Mouse (Mus musculus) hindbrain, embryonic 14.5 days (tissue): ENCODE data around the gene Emx1. TPM values are rescaled to one million over a fixed set of nuclear protein-coding genes. Genes with fewer than 3 reads are reported as not detected.
A peak's percentile ranks its signal among the peaks of the same experiment; 100 is the strongest.

Source experiments
- ATAC-seq: fragments of 200-750 bp; cut with Nextera tagmentation; 2 replicates; pipeline ENCODE4 v1.8.0; 2017; ENCODE audit warnings: moderate number of reproducible peaks, mild to moderate bottlenecking, moderate TSS enrichment, moderate library complexity; ENCODE audit not compliant: low FRiP score
- DNase-seq: peaks from one replicate; pipeline ENCODE4 v3.0.0-alpha.2; 2015; ENCODE audit warnings: low spot score
- H3K27ac ChIP-seq: fragments of 300-500 bp; sonication (generic); 2 replicates; pipeline ENCODE4 v1.5.1; 2014; ENCODE audit warnings: mild to moderate bottlenecking, moderate library complexity
- H3K27me3 ChIP-seq: fragments of 300-500 bp; sonication (generic); 2 replicates; pipeline ENCODE4 v1.6.1; 2014; ENCODE audit warnings: mild to moderate bottlenecking, low read length, mixed read lengths; ENCODE audit not compliant: control insufficient read depth, insufficient read depth
- H3K36me3 ChIP-seq: fragments of 300-500 bp; sonication (generic); replicated peaks from 2 replicates; pipeline ENCODE4 v1.6.1; 2014; ENCODE audit not compliant: control insufficient read depth, insufficient read depth
- H3K4me1 ChIP-seq: fragments of 300-500 bp; sonication (generic); replicated peaks from 2 replicates; pipeline ENCODE4 v1.6.1; 2014; ENCODE audit warnings: antibody characterized with exemption, low read length, mixed read lengths; ENCODE audit not compliant: control insufficient read depth, insufficient read depth
- H3K4me2 ChIP-seq: fragments of 300-500 bp; sonication (generic); replicated peaks from 2 replicates; pipeline ENCODE4 v1.6.1; 2014; ENCODE audit warnings: mild to moderate bottlenecking, moderate library complexity
- H3K4me3 ChIP-seq: fragments of 300-500 bp; sonication (generic); replicated peaks from 2 replicates; pipeline ENCODE4 v1.5.1; 2014; ENCODE audit warnings: mild to moderate bottlenecking, low read length
- H3K9ac ChIP-seq: fragments of 300-500 bp; sonication (generic); 2 replicates; pipeline ENCODE4 v1.6.1; 2014
- H3K9me3 ChIP-seq: fragments of 300-500 bp; sonication (generic); 2 replicates; pipeline ENCODE4 v1.6.1; 2016; ENCODE audit warnings: low read length; ENCODE audit not compliant: control insufficient read depth
- WGBS: fragments of 180-500 bp; shearing (Covaris S2); extraction: QIAGEN DNeasy Blood & Tissue Kit; methylation state at CpG from one replicate; pipeline ENCODE4 v1.1.7; 2014; 5-methylcytosine and 5-hydroxymethylcytosine counted together
- polyA plus RNA-seq: library from polyadenylated mRNA; unstranded; fragments of >200 nt; fragmentation: Nextera tagmentation; extraction: Ambion mirVana; gene quantifications from 2 replicates; pipeline ENCODE4 v1.2.1, GENCODE M21; 2014

The Emx1 gene
- polyA plus RNA-seq, 1 experiment from 2014 or later: not detected

- H3K36me3 ChIP-seq: no peaks in the 10 kb centered on the region
- no peaks in the 10 kb centered on the region for H3K27me3 ChIP-seq
- H3K27ac ChIP-seq: no peak overlapping the region
- no peak overlapping the region for H3K4me2 ChIP-seq
- DNase-seq: no peak
- 35% methylated on average over 5 of the region's 5 CpGs for WGBS
- ATAC-seq: no peak
- H3K4me1 ChIP-seq: peaks cover 6% of the 10 kb centered on the region
- no peak overlapping the region for H3K9ac ChIP-seq
- H3K4me3 ChIP-seq: no peak overlapping the region
- no peaks in the 10 kb centered on the region for H3K9me3 ChIP-seq
Observed at GRCm38 (mm10) chr6:85234796-85235195, 47.6 kb downstream of the Emx1 start.

GRCm38 (mm10) chr6:85237001-85237400 is 49.8 kb downstream of the Emx1 start:
- no peaks in the 10 kb centered on the region for H3K36me3 ChIP-seq
- no peak overlapping the region for H3K4me2 ChIP-seq
- H3K4me3 ChIP-seq: no peak overlapping the region
- no peak overlapping the region for H3K27ac ChIP-seq
- 48% methylated on average over 5 of the region's 5 CpGs for WGBS
- H3K27me3 ChIP-seq: no peaks in the 10 kb centered on the region
- no peaks in the 10 kb centered on the region for H3K4me1 ChIP-seq
- no peak for DNase-seq
- H3K9me3 ChIP-seq: no peaks in the 10 kb centered on the region
- no peak overlapping the region for H3K9ac ChIP-seq
- ATAC-seq: no peak

GRCm38 (mm10) chr6:85237595-85238337 is 50.5 kb downstream of the Emx1 start:
- H3K27me3 ChIP-seq: no peaks in the 10 kb centered on the region
- no peak overlapping the region for H3K4me2 ChIP-seq
- no peak for DNase-seq
- no peaks in the 10 kb centered on the region for H3K4me1 ChIP-seq
- 48% methylated on average over 10 of the region's 10 CpGs for WGBS
- no peaks in the 10 kb centered on the region for H3K36me3 ChIP-seq
- H3K9ac ChIP-seq: no peak overlapping the region
- no peak overlapping the region for H3K27ac ChIP-seq
- no peak for ATAC-seq
- no peak overlapping the region for H3K4me3 ChIP-seq
- H3K9me3 ChIP-seq: no peaks in the 10 kb centered on the region

- Histone ChIP-seq H3K27me3 (no peaks in the 10 kb centered on the region), H3K36me3 (no peaks in the 10 kb centered on the region), H3K4me1 (no peaks in the 10 kb centered on the region), H3K4me2 (no peak overlapping the region), H3K9ac (no peak overlapping the region), H3K27ac (no peak overlapping the region), H3K9me3 (no peaks in the 10 kb centered on the region), H3K4me3 (no peak overlapping the region)
- DNase-seq (peak; percentile 58), ATAC-seq (peak; percentile 54; the same call in 1 of the 2 replicates)
- 9% methylated on average over 4 of the region's 4 CpGs for WGBS
Observed at GRCm38 (mm10) chr6:85239044-85239489, 51.8 kb downstream of the Emx1 start.

GRCm38 (mm10) chr6:85249821-85250220 is 62.6 kb downstream of the Emx1 start:
- ATAC-seq: no peak
- Histone ChIP-seq H3K9ac (no peak overlapping the region), H3K4me1 (0 out of 2 replicates have a peak, but pooled peaks cover 3% of the 10 kb centered on the region), H3K4me2 (no peak overlapping the region), H3K27me3 (no peaks in the 10 kb centered on the region), H3K36me3 (no peaks in the 10 kb centered on the region), H3K9me3 (no peaks in the 10 kb centered on the region), H3K27ac (no peak overlapping the region), H3K4me3 (no peak overlapping the region)
- WGBS: 67% methylated on average over 9 of the region's 9 CpGs
- DNase-seq: no peak

GRCm38 (mm10) chr6:85250811-85251241 is 63.6 kb downstream of the Emx1 start:
- H3K4me3 ChIP-seq: no peak overlapping the region
- no peaks in the 10 kb centered on the region for H3K27me3 ChIP-seq
- H3K4me2 ChIP-seq: no peak overlapping the region
- H3K9ac ChIP-seq: no peak overlapping the region
- ATAC-seq (no peak), DNase-seq (no peak)
- H3K36me3 ChIP-seq: no peaks in the 10 kb centered on the region
- 0 out of 2 replicates have a peak, but pooled peaks cover 3% of the 10 kb centered on the region for H3K4me1 ChIP-seq
- H3K9me3 ChIP-seq: no peaks in the 10 kb centered on the region
- 34% methylated on average over 6 of the region's 6 CpGs for WGBS
- H3K27ac ChIP-seq: no peak overlapping the region

GRCm38 (mm10) chr6:85252251-85253058 is 65.2 kb downstream of the Emx1 start:
- no peak overlapping the region for H3K9ac ChIP-seq
- ATAC-seq: no peak; the same call in 1 of the 2 replicates
- no peaks in the 10 kb centered on the region for H3K36me3 ChIP-seq
- H3K27ac ChIP-seq: no peak overlapping the region
- WGBS: 61% methylated on average over 17 of the region's 17 CpGs
- no peak overlapping the region for H3K4me2 ChIP-seq
- no peaks in the 10 kb centered on the region for H3K27me3 ChIP-seq
- H3K9me3 ChIP-seq: no peaks in the 10 kb centered on the region
- H3K4me3 ChIP-seq: no peak overlapping the region
- DNase-seq: no peak
- H3K4me1 ChIP-seq: 0 out of 2 replicates have a peak, but pooled peaks cover 3% of the 10 kb centered on the region

- no peak overlapping the region for H3K4me3 ChIP-seq
- DNase-seq (no peak), ATAC-seq (no peak)
- no peak overlapping the region for H3K27ac ChIP-seq
- no peaks in the 10 kb centered on the region for H3K36me3 ChIP-seq
- no peak overlapping the region for H3K9ac ChIP-seq
- H3K9me3 ChIP-seq: no peaks in the 10 kb centered on the region
- H3K4me2 ChIP-seq: no peak overlapping the region
- no peaks in the 10 kb centered on the region for H3K27me3 ChIP-seq
- 0 out of 2 replicates have a peak, but pooled peaks cover 3% of the 10 kb centered on the region for H3K4me1 ChIP-seq
- WGBS: 71% methylated on average over 3 of the region's 3 CpGs
Observed at GRCm38 (mm10) chr6:85253275-85253674, 66.0 kb downstream of the Emx1 start.
